Mouse (Mus musculus): ENCODE measurements at regions not wholly inside any gene's neighbourhood (a gene's known extent, or its start where the extent isn't known, plus 50 kb on each side); places are given as distances from the start of the nearest gene placed in this dataset.

DNA sequence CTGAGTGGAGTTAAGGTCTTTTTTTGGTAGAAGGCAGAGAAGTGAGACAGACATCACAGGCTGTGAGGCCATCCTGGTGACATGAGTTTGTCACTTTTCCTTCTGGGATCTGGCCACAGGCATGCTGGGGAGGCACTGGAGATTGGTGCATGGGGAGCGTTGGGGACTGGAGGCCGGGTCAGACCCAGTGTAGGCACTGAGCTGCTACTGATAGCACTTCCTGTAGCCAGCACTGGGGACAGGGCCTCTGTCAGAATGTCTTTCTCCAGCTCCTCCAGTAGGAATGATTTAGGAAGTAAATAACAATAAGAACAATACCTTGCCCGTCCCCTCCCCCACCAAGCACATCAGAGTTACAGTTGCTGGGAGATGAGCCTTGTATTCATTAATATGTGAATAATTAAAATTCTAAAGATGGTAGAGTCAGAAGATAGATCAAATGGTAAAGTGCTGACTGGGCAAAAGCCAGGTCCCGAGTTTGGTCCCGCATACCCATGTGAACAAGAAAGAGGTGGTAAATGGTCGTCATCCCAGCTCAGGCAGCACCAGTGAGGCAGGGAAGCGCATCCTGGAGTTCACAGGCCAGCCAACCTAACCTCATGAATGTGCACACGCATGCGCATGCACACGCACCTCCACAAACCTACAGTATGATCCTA is 510.9 kb upstream of the Atp11b start:
- H3K9ac ChIP-seq (replicated peaks; ENCODE audit: low read length) = no peak overlapping the region
- no peaks in the 10 kb centered on the region for H3K27me3 ChIP-seq (ENCODE audit: insufficient read depth, low read length)
- no peak overlapping the region for H3K4me3 ChIP-seq (ENCODE audit: low read length)
- no peaks in the 10 kb centered on the region for H3K4me1 ChIP-seq (ENCODE audit: insufficient read depth, low read length)
- H3K27ac ChIP-seq = no peak overlapping the region
- H3K4me2 ChIP-seq (ENCODE audit: low read depth, low read length) = no peak overlapping the region
- ATAC-seq (no peak), DNase-seq (ENCODE audit: low spot score) (no peak)
- no peaks in the 10 kb centered on the region for H3K9me3 ChIP-seq (ENCODE audit: low read length)
- WGBS = 56% methylated on average over 10 of the region's 10 CpGs
- TF ChIP-seq CTCF (IDR thresholded peaks at IDR 0.05; ENCODE audit: low read depth) = no peak
- no peaks in the 10 kb centered on the region for H3K36me3 ChIP-seq (ENCODE audit: insufficient read depth, low read length)

GRCm38 (mm10) chr3:35245003-35245402 is 508.9 kb upstream of the Atp11b start:
- no peak for TF ChIP-seq CTCF (IDR thresholded peaks at IDR 0.05; ENCODE audit: low read depth)
- no peak overlapping the region for H3K9ac ChIP-seq (replicated peaks; ENCODE audit: low read length)

DNA sequence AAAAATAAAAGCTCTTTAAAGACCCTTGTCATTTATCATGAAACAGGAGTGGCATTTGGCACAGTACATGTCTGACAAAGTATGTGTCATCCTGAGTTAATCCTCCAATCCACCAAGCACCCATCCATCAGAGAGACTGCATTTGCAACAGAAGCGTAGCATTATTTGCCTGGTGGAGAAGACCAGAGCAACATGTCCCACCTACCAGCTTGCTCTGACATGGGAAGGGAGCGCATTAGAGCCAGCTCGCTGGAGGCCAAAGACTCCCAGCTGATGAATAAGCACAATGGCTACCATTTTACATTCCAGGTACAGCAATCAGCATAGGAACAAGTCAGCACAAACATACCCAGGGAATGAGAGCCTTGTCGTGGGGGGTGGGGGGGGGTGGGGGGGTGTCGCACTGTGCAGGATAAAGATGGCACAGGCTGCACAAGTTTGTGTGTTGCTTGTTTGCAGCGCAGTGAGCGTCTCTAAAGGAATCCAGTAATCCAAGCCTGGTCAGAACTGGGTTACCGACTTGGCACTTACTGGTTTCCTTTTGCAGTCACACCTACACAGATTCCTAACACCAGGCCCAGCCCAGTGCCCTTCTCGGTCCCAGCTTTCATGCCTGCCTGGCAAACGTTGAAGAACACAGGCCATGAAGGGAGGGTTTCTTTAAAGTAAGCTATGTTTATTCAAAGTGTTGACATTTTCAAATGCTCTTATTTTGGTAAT is 507.8 kb upstream of the Atp11b start:
- no peaks in the 10 kb centered on the region for H3K27me3 ChIP-seq (ENCODE audit: insufficient read depth, low read length)
- no peak for DNase-seq (ENCODE audit: low spot score)
- H3K4me1 ChIP-seq (ENCODE audit: insufficient read depth, low read length) = no peaks in the 10 kb centered on the region
- H3K36me3 ChIP-seq (ENCODE audit: insufficient read depth, low read length) = no peaks in the 10 kb centered on the region
- H3K27ac ChIP-seq = no peak overlapping the region
- no peak overlapping the region for H3K4me3 ChIP-seq (ENCODE audit: low read length)
- H3K9ac ChIP-seq (replicated peaks; ENCODE audit: low read length) = no peak overlapping the region
- no peak overlapping the region for H3K4me2 ChIP-seq (ENCODE audit: low read depth, low read length)
- TF ChIP-seq CTCF (IDR thresholded peaks at IDR 0.05; ENCODE audit: low read depth) = no peak
- no peaks in the 10 kb centered on the region for H3K9me3 ChIP-seq (ENCODE audit: low read length)
- ATAC-seq = no peak
- 67% methylated on average over 10 of the region's 10 CpGs for WGBS

More at GRCm38 (mm10) chr3:35245003-35245402, 508.9 kb upstream of the Atp11b start:
- Histone ChIP-seq H3K36me3 (ENCODE audit: insufficient read depth, low read length) (no peaks in the 10 kb centered on the region), H3K4me3 (ENCODE audit: low read length) (no peak overlapping the region), H3K27me3 (ENCODE audit: insufficient read depth, low read length) (no peaks in the 10 kb centered on the region), H3K4me2 (ENCODE audit: low read depth, low read length) (no peak overlapping the region), H3K4me1 (ENCODE audit: insufficient read depth, low read length) (no peaks in the 10 kb centered on the region), H3K27ac (no peak overlapping the region), H3K9me3 (ENCODE audit: low read length) (no peaks in the 10 kb centered on the region)
- no peak for DNase-seq (ENCODE audit: low spot score)
- ATAC-seq = no peak
- 24% methylated on average over 8 of the region's 8 CpGs for WGBS

DNA sequence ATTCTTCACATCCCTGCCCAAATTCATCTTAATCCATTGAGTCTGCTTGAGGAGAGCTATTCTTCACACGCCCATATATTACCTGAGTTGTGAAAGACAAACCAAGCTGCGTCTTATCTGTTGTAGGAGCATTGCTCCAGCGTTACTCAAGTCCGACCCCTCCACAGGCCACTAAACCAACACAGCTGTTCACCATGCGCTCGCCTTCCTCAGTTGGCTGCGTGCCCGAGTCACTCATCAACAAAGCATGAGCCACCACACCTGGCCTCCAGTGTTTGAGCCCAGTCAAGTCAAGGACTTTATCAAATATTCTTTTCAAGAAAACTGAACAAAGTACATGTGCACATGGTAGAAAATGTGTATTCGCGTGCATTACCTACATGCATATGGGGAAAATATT is 504.7 kb upstream of the Atp11b start:
- H3K27me3 ChIP-seq (ENCODE audit: insufficient read depth, low read length) = no peaks in the 10 kb centered on the region
- DNase-seq (ENCODE audit: low spot score) (no peak), ATAC-seq (no peak)
- H3K36me3 ChIP-seq (ENCODE audit: insufficient read depth, low read length) = no peaks in the 10 kb centered on the region
- no peak overlapping the region for H3K4me2 ChIP-seq (ENCODE audit: low read depth, low read length)
- 59% methylated on average over 10 of the region's 10 CpGs for WGBS
- no peak overlapping the region for H3K27ac ChIP-seq
- H3K9me3 ChIP-seq (ENCODE audit: low read length) = no peaks in the 10 kb centered on the region
- no peak overlapping the region for H3K4me3 ChIP-seq (ENCODE audit: low read length)
- H3K4me1 ChIP-seq (ENCODE audit: insufficient read depth, low read length) = no peaks in the 10 kb centered on the region
- no peak for TF ChIP-seq CTCF (IDR thresholded peaks at IDR 0.05; ENCODE audit: low read depth)
- no peak overlapping the region for H3K9ac ChIP-seq (replicated peaks; ENCODE audit: low read length)

GRCm38 (mm10) chr3:35250092-35250749 is 503.7 kb upstream of the Atp11b start:
- H3K4me3 ChIP-seq (ENCODE audit: low read length) = no peak overlapping the region
- no peaks in the 10 kb centered on the region for H3K27me3 ChIP-seq (ENCODE audit: insufficient read depth, low read length)
- H3K9me3 ChIP-seq (ENCODE audit: low read length) = no peaks in the 10 kb centered on the region
- DNase-seq (ENCODE audit: low spot score) (no peak), ATAC-seq (no peak)
- H3K27ac ChIP-seq = no peak overlapping the region
- H3K4me2 ChIP-seq (ENCODE audit: low read depth, low read length) = no peak overlapping the region
- no peaks in the 10 kb centered on the region for H3K36me3 ChIP-seq (ENCODE audit: insufficient read depth, low read length)
- 67% methylated on average over 14 of the region's 14 CpGs for WGBS
- H3K9ac ChIP-seq (replicated peaks; ENCODE audit: low read length) = no peak overlapping the region
- no peaks in the 10 kb centered on the region for H3K4me1 ChIP-seq (ENCODE audit: insufficient read depth, low read length)
- TF ChIP-seq CTCF (IDR thresholded peaks at IDR 0.05; ENCODE audit: low read depth) = no peak

- H3K9ac ChIP-seq (replicated peaks; ENCODE audit: low read length) = no peak overlapping the region
- H3K4me1 ChIP-seq (ENCODE audit: insufficient read depth, low read length) = no peaks in the 10 kb centered on the region
- no peaks in the 10 kb centered on the region for H3K9me3 ChIP-seq (ENCODE audit: low read length)
- ATAC-seq = no peak
- no peaks in the 10 kb centered on the region for H3K27me3 ChIP-seq (ENCODE audit: insufficient read depth, low read length)
- 72% methylated on average over 5 of the region's 5 CpGs for WGBS
- TF ChIP-seq CTCF (IDR thresholded peaks at IDR 0.05; ENCODE audit: low read depth) = no peak
- H3K4me2 ChIP-seq (ENCODE audit: low read depth, low read length) = no peak overlapping the region
- H3K27ac ChIP-seq = no peak overlapping the region
- no peaks in the 10 kb centered on the region for H3K36me3 ChIP-seq (ENCODE audit: insufficient read depth, low read length)
- DNase-seq (ENCODE audit: low spot score) = no peak
- no peak overlapping the region for H3K4me3 ChIP-seq (ENCODE audit: low read length)
These were observed 500.0 kb upstream of the Atp11b start for GRCm38 (mm10) chr3:35253861-35254260.

Measured in hindbrain, postnatal 0 days (tissue).